Mouse (Mus musculus): ENCODE data around the gene Wdr60. TPM values are rescaled to one million over a fixed set of nuclear protein-coding genes. Genes with fewer than 3 reads are reported as not detected.

Wdr60 gene
- polyA plus RNA-seq, 1 experiment from 2014 or later, result 5.7 TPM

Small RNA genes within 50 kb of the gene (microRNA-seq; reads per million reads assigned to microRNA genes)
- gene Gm23190, result not detected

Other genes with a start within 250 kb of the Wdr60 start
- 26.2 and 27.2 TPM in 2 replicates for gene Zfp386, start 215.3 kb downstream of the Wdr60 start, polyA plus RNA-seq (2015; fragmentation: Nextera tagmentation; extraction: Ambion mirVana)
- gene Vipr2, start 185.3 kb downstream of the Wdr60 start, polyA plus RNA-seq (2015; fragmentation: Nextera tagmentation; extraction: Ambion mirVana), result 0.71 and 1.2 TPM in 2 replicates
- not detected in 2 replicates for gene Gm11027, start 12.4 kb upstream of the Wdr60 start, polyA plus RNA-seq (2015; fragmentation: Nextera tagmentation; extraction: Ambion mirVana)
- 9.9 and 10.4 TPM in 2 replicates for gene Esyt2, start 18.2 kb upstream of the Wdr60 start, polyA plus RNA-seq (2015; fragmentation: Nextera tagmentation; extraction: Ambion mirVana)
- 21.2 and 21.9 TPM in 2 replicates for gene Ncapg2, start 142.4 kb upstream of the Wdr60 start, polyA plus RNA-seq (2015; fragmentation: Nextera tagmentation; extraction: Ambion mirVana)
- 0.05 and 0.15 TPM in 2 replicates for gene Ptprn2, start 222.7 kb upstream of the Wdr60 start, polyA plus RNA-seq (2015; fragmentation: Nextera tagmentation; extraction: Ambion mirVana)